Mouse (Mus musculus): ENCODE results near the gene Drg2.
A peak's percentile ranks its signal among the peaks of the same experiment; 100 is the strongest.

Drg2 gene

GRCm38 (mm10) chr11:60470743-60471142 is 16.4 kb downstream of the Drg2 start:
- DNase-seq (ENCODE audit: low read depth): no peak

- no peak for DNase-seq (ENCODE audit: low read depth)
Measured at GRCm38 (mm10) chr11:60474534-60474933, 20.1 kb downstream of the Drg2 start.

GRCm38 (mm10) chr11:60475668-60476362 is 21.4 kb downstream of the Drg2 start:
- no peak for DNase-seq (ENCODE audit: low read depth)

GRCm38 (mm10) chr11:60478121-60478520 is 23.7 kb downstream of the Drg2 start:
- no peak for DNase-seq (ENCODE audit: low read depth)

- DNase-seq (ENCODE audit: low read depth): peak; percentile 28
Measured at GRCm38 (mm10) chr11:60486267-60486666, 31.9 kb downstream of the Drg2 start.

- no peak for DNase-seq (ENCODE audit: low read depth)
Measured at GRCm38 (mm10) chr11:60492726-60493125, 38.3 kb downstream of the Drg2 start.

- DNase-seq (ENCODE audit: low read depth): no peak
Measured at GRCm38 (mm10) chr11:60495692-60496091, 41.3 kb downstream of the Drg2 start.

- no peak for DNase-seq (ENCODE audit: low read depth)
Measured at GRCm38 (mm10) chr11:60507281-60507680, 52.9 kb downstream of the Drg2 start.

- peak; percentile 68 for DNase-seq (ENCODE audit: low read depth)
Measured at GRCm38 (mm10) chr11:60508950-60509349, 54.6 kb downstream of the Drg2 start.

- peak; percentile 44 for DNase-seq (ENCODE audit: low read depth)
Measured at GRCm38 (mm10) chr11:60509500-60509899, 55.1 kb downstream of the Drg2 start.

- DNase-seq (ENCODE audit: low read depth): no peak
Measured at GRCm38 (mm10) chr11:60511893-60512292, 57.5 kb downstream of the Drg2 start.

GRCm38 (mm10) chr11:60512520-60512919 is 58.1 kb downstream of the Drg2 start:
- no peak for DNase-seq (ENCODE audit: low read depth)

GRCm38 (mm10) chr11:60514941-60515340 is 60.5 kb downstream of the Drg2 start:
- no peak for DNase-seq (ENCODE audit: low read depth)

GRCm38 (mm10) chr11:60518305-60518704 is 63.9 kb downstream of the Drg2 start:
- DNase-seq (ENCODE audit: low read depth): no peak
